In genomic region chr1:182520091-182520937, GRCm38 (mm10) we compare ENCODE assay signal across 1 mouse cellular context.
TF ChIP-seq lines count a peak whose summit lies in the region.

No protein-coding gene starts in this region.

TF ChIP-seq in CH12.LX, 34 proteins besides CTCF, POLR2A, EP300 and RAD21 (continued from another document):
- TF ChIP-seq PAX5 (IDR thresholded peaks at IDR 0.05; ENCODE audit: low read length) (no peak), TBP (conservative IDR thresholded peaks at IDR 0.05; ENCODE audit: low read depth, low read length) (peak; percentile 57; the same call in 1 of the 2 replicates), SMC3 (IDR thresholded peaks at IDR 0.05; ENCODE audit: low read depth, low read length) (no peak), KAT2A (IDR thresholded peaks at IDR 0.05; ENCODE audit: insufficient replicate concordance, low read length) (no peak), CHD1 (IDR thresholded peaks at IDR 0.05; ENCODE audit: low read depth, low read length) (no peak), NRF1 (IDR thresholded peaks at IDR 0.05; ENCODE audit: low read depth, low read length) (no peak; the same call in 1 of the 2 replicates), MYC (IDR thresholded peaks at IDR 0.05; ENCODE audit: low read depth, low read length) (no peak), POLR2AphosphoS2 (IDR thresholded peaks at IDR 0.05; ENCODE audit: low read depth, low read length) (peak; percentile 51; the same call in 1 of the 2 replicates), GABPA (IDR thresholded peaks at IDR 0.05; ENCODE audit: insufficient replicate concordance, low read depth, low read length) (no peak), NELFE (IDR thresholded peaks at IDR 0.05; ENCODE audit: low read depth, low read length) (peak; percentile 69)
